ENCODE assay signal across 16 mouse cellular contexts in genomic region chr9:56332774-56333173, GRCm38 (mm10).
"Had no signal": no experiment of that assay in that cellular context is flagged by ENCODE, and none has a peak within 500 bp of the region (broad histone marks: within the 10 kb centered on the region; RNA-seq: fewer than 3 reads in every experiment).

No protein-coding gene starts in this region.

- H3K9ac ChIP-seq: neural tube, embryonic 12.5 days; neural tube, embryonic 13.5 days; neural tube, embryonic 15.5 days; stomach, embryonic 15.5 days had no signal

- H3K9me3 ChIP-seq: neural tube, embryonic 12.5 days; neural tube, embryonic 13.5 days; neural tube, embryonic 15.5 days; stomach, embryonic 15.5 days had no signal

- H3K36me3 ChIP-seq: neural tube, embryonic 12.5 days; neural tube, embryonic 13.5 days; neural tube, embryonic 15.5 days; stomach, embryonic 15.5 days had no signal

- H3K27me3 ChIP-seq: neural tube, embryonic 12.5 days; neural tube, embryonic 13.5 days; neural tube, embryonic 15.5 days; stomach, embryonic 15.5 days had no signal

- H3K27ac ChIP-seq: neural tube, embryonic 12.5 days; neural tube, embryonic 13.5 days; neural tube, embryonic 15.5 days; stomach, embryonic 15.5 days; stomach, postnatal 0 days had no signal

- DNase-seq: retina, postnatal 1 day; right cerebral cortex, adult 18-20 months; right cerebral cortex, postnatal 14 days; right cerebral cortex, postnatal 25 days; right cerebral cortex, postnatal 4 days; spleen, adult 18-20 months; thymus, adult 18-20 months; thymus, adult 2 months; thymus, postnatal 14 days; thymus, postnatal 36 days; thymus, postnatal 4 days had no signal

- H3K4me3 ChIP-seq: neural tube, embryonic 12.5 days; neural tube, embryonic 13.5 days; neural tube, embryonic 15.5 days; stomach, embryonic 15.5 days had no signal

- H3K4me2 ChIP-seq: neural tube, embryonic 12.5 days; neural tube, embryonic 13.5 days; neural tube, embryonic 15.5 days; stomach, embryonic 15.5 days had no signal

- H3K4me1 ChIP-seq: neural tube, embryonic 12.5 days; neural tube, embryonic 13.5 days; neural tube, embryonic 15.5 days; stomach, embryonic 15.5 days had no signal
